Mouse (Mus musculus) kidney, embryonic 15.5 days (tissue): ENCODE data around the gene Pax2. TPM values are rescaled to one million over a fixed set of nuclear protein-coding genes. Genes with fewer than 3 reads are reported as not detected.
"Not testable (repeated sequence)": the region's sequence is repeated elsewhere in the genome, so short reads cannot be mapped to it uniquely, and the experiment has no call there.

Experiments
- ATAC-seq: fragments of 200-750 bp; cut with Nextera tagmentation; replicated peaks from 2 replicates; pipeline ENCODE4 v1.8.0; 2017; ENCODE audit warnings: moderate TSS enrichment; ENCODE audit not compliant: low FRiP score
- H3K27ac ChIP-seq: fragments of 300-500 bp; sonication (generic); 2 replicates; pipeline ENCODE4 v1.5.1; 2015; ENCODE audit warnings: mild to moderate bottlenecking, inconsistent platforms
- H3K27me3 ChIP-seq: fragments of 300-500 bp; sonication (generic); 2 replicates; pipeline ENCODE4 v1.6.1; 2015; ENCODE audit warnings: inconsistent platforms
- H3K36me3 ChIP-seq: fragments of 300-500 bp; sonication (generic); 2 replicates; pipeline ENCODE4 v1.6.1; 2015; ENCODE audit warnings: inconsistent platforms
- H3K4me1 ChIP-seq: fragments of 300-500 bp; sonication (generic); 2 replicates; pipeline ENCODE4 v1.6.1; 2015; ENCODE audit warnings: inconsistent platforms
- H3K4me2 ChIP-seq: fragments of 300-500 bp; sonication (generic); 2 replicates; pipeline ENCODE4 v1.6.1; 2015; ENCODE audit warnings: moderate library complexity, mild to moderate bottlenecking, inconsistent platforms
- H3K4me3 ChIP-seq: fragments of 300-500 bp; sonication (generic); replicated peaks from 2 replicates; pipeline ENCODE4 v1.5.1; 2015; ENCODE audit warnings: mild to moderate bottlenecking, inconsistent platforms
- H3K9ac ChIP-seq: fragments of 300-500 bp; sonication (generic); 2 replicates; pipeline ENCODE4 v1.6.1; 2015; ENCODE audit warnings: mild to moderate bottlenecking, inconsistent platforms
- H3K9me3 ChIP-seq: fragments of 300-500 bp; sonication (generic); replicated peaks from 2 replicates; pipeline ENCODE4 v1.6.1; 2016; ENCODE audit warnings: inconsistent platforms
- WGBS: fragments of 180-500 bp; shearing (Covaris S2); methylation state at CpG from one replicate; pipeline ENCODE4 v1.1.7; 2015; ENCODE audit warnings: mixed read lengths; 5-methylcytosine and 5-hydroxymethylcytosine counted together
- polyA plus RNA-seq: library from polyadenylated mRNA; unstranded; fragments of >200 nt; fragmentation: Nextera tagmentation; extraction: Ambion mirVana; gene quantifications from 2 replicates; pipeline ENCODE4 v1.2.1, GENCODE M21; 2015

Gene Pax2
- polyA plus RNA-seq, 1 experiment from 2014 or later, result 36.9 TPM

DNA sequence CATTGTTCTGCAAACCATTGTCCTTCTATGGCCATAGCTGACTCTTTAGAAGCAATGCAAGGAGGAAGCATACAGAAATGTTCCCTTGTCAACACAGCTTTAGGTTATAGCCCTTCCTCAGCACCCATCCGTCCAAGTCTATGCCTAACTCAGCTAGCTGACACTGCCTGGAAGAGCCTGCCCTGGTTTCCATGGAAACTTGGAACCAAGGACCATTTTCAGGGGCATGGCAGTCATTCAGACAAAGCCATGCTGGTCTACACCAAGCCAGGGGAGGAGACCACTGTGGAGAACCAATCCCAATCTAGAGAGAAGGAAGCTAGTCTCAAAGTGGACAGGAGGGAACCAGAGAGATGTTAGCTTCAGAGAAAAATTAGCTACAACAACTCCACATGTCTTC lies 77.5 kb downstream of the Pax2 start:
- H3K27ac ChIP-seq, result peak overlapping the region; percentile 82
- 30% methylated on average over 1 of the region's 1 CpGs for WGBS
- H3K27me3 ChIP-seq, result peaks cover 61% of the 10 kb centered on the region
- H3K9me3 ChIP-seq, result no peaks in the 10 kb centered on the region
- peaks cover 28% of the 10 kb centered on the region for H3K36me3 ChIP-seq
- H3K9ac ChIP-seq, result no peak overlapping the region
- H3K4me2 ChIP-seq, result no peak overlapping the region
- no peak for ATAC-seq
- H3K4me1 ChIP-seq, result peaks cover 67% of the 10 kb centered on the region
- H3K4me3 ChIP-seq, result no peak overlapping the region

DNA sequence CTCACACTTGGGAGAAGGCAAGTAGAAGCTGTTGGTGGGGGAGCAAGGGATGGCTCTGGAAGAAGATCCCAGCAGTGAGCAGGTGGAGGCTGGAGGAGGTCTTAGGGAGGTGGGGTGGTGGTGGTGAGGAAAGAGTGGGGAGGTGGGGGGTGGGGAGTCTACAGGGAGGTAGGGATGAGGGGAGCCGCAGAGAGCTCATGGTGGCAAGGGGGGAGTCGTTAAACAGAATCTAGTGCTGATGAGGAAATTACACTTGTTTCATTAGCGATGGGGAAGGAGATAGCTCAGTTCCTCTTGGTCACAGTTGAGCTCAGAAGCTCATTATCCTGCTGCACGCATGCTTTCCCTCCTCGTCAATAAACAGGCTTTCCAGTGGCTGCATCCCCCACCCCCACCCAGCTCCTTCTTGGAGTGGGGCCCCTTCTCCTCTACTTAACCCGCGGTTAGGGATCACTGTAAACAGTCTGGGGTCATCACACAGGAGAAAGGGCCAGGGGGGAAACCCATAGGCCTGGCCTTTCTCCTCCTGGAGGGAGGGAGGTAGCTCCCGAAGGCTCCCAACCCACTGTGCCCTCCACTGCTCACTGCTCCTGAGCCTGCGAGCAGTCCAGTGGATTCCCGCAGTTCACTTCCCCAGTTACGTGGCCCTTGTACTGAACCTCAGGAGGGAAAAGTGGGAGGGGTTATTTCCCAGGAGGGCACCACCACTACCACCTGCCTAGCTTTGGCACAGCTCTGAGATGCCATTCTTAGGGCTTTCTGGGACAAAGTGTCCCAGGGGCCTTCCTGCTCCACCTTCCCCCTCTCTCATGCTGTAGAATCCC lies 78.6 kb downstream of the Pax2 start:
- peaks cover 71% of the 10 kb centered on the region for H3K27me3 ChIP-seq
- no peak overlapping the region for H3K9ac ChIP-seq
- peak overlapping the region; percentile 72 for H3K4me2 ChIP-seq
- WGBS, result 4% methylated on average over 11 of the region's 11 CpGs
- peaks cover 21% of the 10 kb centered on the region for H3K36me3 ChIP-seq
- no peaks in the 10 kb centered on the region for H3K9me3 ChIP-seq
- ATAC-seq, result peak; percentile 86
- H3K4me1 ChIP-seq, result peaks cover 74% of the 10 kb centered on the region
- peak overlapping the region; percentile 90 for H3K27ac ChIP-seq
- H3K4me3 ChIP-seq, result no peak overlapping the region

DNA sequence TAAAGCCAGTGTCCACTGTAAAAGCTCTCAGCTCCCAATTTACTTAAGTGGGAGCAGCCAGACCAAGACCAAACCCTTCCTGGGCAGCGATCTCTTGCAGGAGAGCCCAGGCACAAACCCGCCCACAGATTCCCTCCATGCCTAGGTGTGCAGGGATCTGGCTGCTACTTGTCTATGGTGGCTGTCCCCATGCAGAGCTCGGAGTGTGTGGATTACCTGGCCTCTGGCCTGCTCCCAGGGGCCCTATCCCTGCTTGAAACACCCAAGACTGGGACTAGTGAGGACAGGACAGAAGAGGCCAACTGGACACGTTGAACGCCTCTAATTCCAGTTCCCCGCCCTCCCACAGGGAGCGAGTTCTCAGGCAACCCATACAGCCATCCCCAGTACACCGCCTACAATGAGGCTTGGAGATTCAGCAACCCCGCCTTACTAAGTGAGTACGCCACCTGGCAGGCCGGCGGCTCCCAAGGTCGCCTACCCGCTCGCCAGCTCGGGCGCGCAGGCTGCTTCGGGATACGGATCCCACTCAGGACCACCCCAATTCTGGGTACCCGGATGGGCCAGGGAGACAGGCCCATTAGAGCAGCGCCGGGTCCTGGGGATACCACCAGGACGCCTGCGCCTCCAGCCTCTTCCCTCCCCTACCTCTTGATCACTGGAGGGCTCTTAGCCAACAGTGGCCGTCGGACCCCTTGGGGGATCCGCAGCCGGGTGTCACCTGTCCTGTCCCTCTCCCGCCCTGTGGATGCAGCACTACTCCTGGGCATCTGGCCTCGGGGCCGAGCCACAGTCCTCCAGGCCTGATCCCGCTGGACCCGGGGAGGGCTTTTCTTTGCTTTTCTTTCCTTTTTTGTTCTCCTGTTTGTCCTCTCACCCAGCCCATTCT lies 79.4 kb downstream of the Pax2 start:
- peaks cover 79% of the 10 kb centered on the region for H3K27me3 ChIP-seq
- WGBS, result 8% methylated on average over 34 of the region's 34 CpGs

DNA sequence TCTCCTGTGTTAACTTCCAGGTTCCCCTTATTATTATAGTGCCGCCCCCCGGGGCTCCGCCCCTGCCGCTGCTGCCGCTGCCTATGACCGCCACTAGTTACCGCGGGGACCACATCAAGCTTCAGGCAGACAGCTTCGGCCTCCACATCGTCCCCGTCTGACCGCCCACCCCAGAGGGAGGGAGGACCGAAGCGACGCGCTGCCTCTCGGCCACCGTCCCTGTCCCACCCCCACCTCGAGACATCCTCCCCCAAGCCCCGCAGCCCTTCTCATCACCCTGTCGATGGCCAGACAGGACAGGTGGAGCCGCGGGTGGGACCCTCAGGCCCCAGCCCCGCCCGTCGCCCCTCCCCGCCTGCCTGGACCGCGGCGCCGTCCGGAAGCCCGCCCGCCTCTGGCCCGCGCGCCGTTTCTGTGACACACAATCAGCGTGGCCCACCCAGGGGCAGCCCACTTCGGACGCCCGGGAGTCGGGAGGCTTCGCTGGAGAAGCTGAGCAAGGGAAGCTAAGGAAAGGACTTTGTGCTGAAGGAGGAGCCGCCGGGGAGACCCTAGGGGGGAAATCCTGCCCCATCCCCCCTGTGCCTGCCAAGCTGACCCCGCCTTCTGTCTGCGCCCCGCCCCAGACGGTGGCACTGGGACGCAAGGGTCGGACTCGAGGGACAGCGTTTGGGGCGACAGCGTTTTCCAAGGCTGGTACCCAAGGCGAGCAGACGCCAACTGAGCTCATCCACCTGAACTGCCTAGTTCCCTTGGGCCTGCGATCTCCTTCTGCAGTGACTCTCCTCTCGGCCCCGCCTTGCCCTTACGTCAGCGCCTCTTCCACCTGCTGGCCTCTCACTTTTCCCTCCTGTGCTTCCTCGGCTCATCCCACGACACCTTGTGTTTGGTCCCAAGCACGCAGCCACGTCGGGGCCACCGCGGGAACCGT lies 80.4 kb downstream of the Pax2 start:
- H3K4me1 ChIP-seq, result peaks cover 70% of the 10 kb centered on the region
- H3K9me3 ChIP-seq, result no peaks in the 10 kb centered on the region
- peak overlapping the region; percentile 90; the same call in 1 of the 2 replicates for H3K27ac ChIP-seq
- 0 out of 2 replicates have a peak, but pooled peaks have one; percentile 15 for ATAC-seq
- H3K4me2 ChIP-seq, result peak overlapping the region; percentile 72
- H3K4me3 ChIP-seq, result peak overlapping the region; percentile 40
- WGBS, result 1% methylated on average over 69 of the region's 71 CpGs
- peaks cover 77% of the 10 kb centered on the region for H3K27me3 ChIP-seq
- H3K9ac ChIP-seq, result peak overlapping the region; percentile 6; the same call in 1 of the 2 replicates
- peaks cover 5% of the 10 kb centered on the region for H3K36me3 ChIP-seq

More for the DNA sequence above, 79.4 kb downstream of the Pax2 start:
- Histone ChIP-seq H3K4me3 (peak overlapping the region; percentile 40), H3K4me2 (peak overlapping the region; percentile 72), H3K36me3 (peaks cover 15% of the 10 kb centered on the region), H3K27ac (peak overlapping the region; percentile 90), H3K4me1 (peaks cover 75% of the 10 kb centered on the region), H3K9ac (no peak overlapping the region; the same call in 1 of the 2 replicates), H3K9me3 (no peaks in the 10 kb centered on the region)
- ATAC-seq, result no peak

DNA sequence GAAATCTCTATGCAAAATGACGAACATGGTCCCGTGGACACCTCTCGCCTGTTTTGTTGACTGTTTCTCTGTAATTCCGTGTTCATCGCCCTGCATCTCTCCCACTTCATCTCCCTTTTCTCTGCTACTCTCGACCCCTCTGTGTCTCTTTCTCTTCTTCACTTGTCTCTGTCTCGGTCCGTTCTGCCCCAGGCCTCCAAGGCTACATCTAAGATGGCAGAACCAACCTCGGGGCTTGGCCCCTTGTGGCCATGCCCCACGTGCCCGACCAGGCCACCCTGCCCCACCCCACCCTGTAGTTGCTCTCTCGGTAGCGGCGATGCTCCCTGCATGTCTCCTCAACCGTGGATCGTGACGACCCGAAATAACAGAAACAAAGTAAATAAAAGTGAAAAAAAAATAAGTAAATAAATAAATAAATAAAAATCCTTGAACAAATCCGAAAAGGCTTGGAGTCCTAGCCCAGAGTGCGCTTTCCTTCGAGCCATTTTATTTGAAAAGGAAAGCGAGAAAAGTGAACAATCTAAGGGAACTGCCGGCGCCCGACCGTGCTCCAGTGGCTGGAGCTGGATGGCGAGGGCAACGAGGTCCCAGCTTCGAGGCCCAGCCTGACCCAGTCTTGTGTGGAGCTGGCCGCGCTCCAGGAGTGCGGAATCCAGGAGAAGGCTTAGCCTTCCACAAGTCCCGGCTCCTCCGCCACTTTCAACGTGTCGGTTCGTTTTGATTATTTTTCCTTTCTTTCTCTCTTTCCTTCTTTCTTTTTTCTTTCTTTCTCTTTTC lies 81.8 kb downstream of the Pax2 start:
- Histone ChIP-seq H3K4me2 (peak overlapping the region; percentile 72), H3K27me3 (peaks cover 73% of the 10 kb centered on the region), H3K9ac (no peak overlapping the region), H3K27ac (0 out of 2 replicates have a peak overlapping the region, but pooled peaks have one; percentile 67), H3K4me1 (peaks cover 63% of the 10 kb centered on the region), H3K4me3 (0 out of 2 replicates have a peak overlapping the region, but pooled peaks have one; percentile 40), H3K9me3 (no peaks in the 10 kb centered on the region), H3K36me3 (no peaks in the 10 kb centered on the region; the same call in 1 of the 2 replicates)
- WGBS, result 7% methylated on average over 37 of the region's 37 CpGs
- no peak for ATAC-seq

DNA sequence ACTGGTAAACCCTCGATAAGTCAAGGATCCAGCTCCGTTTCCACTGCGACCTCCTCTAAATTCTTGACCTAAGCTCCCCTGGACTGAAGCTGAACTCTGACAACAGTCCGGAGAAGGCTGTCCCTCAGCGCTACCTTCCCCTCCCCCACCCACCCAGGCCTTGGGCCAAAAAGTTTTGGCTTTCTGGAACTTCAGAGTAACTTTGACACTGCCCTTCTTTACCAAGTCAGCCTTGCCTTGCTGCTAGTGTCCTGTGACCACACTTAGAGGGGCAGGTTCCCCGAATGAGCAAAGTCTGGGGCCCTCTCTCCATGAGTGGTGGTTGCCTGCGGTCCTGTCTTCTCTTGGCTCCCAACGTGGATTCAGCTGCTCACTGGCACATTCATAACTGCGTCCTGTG lies 82.5 kb downstream of the Pax2 start:
- Histone ChIP-seq H3K27ac (0 out of 2 replicates have a peak overlapping the region, but pooled peaks have one; percentile 14), H3K27me3 (peaks cover 66% of the 10 kb centered on the region), H3K9ac (no peak overlapping the region), H3K4me3 (no peak overlapping the region), H3K36me3 (no peaks in the 10 kb centered on the region; the same call in 1 of the 2 replicates), H3K4me1 (peaks cover 58% of the 10 kb centered on the region), H3K4me2 (0 out of 2 replicates have a peak overlapping the region, but pooled peaks have one; percentile 72), H3K9me3 (no peaks in the 10 kb centered on the region)
- 15% methylated on average over 9 of the region's 9 CpGs for WGBS
- ATAC-seq, result no peak

DNA sequence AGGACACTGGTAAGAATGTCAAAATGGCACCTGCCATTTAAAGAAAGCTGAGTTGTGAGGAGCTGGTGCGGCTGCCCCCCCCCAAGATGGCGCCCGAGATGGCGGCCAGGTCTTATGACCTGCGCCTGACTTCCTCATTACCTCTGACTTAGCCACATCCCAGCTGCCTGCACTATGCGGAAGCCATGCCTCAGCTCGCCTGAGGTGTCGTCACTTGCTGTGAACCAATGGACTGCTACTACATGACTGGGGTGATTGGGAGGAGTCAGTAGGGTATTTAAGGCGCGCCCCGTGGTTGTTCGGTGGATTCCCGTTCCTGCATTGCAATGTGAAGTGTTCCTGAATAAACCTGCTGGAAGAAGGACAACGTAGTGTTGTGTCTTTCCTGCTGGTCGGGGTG lies 86.8 kb downstream of the Pax2 start:
- not testable (repeated sequence) for H3K9ac ChIP-seq, ATAC-seq, H3K4me3 ChIP-seq, H3K27ac ChIP-seq, H3K9me3 ChIP-seq, H3K4me2 ChIP-seq, H3K36me3 ChIP-seq
- Histone ChIP-seq H3K4me1 (peaks cover 17% of the 10 kb centered on the region), H3K27me3 (peaks cover 26% of the 10 kb centered on the region)
- WGBS, result 92% methylated on average over 15 of the region's 15 CpGs

DNA sequence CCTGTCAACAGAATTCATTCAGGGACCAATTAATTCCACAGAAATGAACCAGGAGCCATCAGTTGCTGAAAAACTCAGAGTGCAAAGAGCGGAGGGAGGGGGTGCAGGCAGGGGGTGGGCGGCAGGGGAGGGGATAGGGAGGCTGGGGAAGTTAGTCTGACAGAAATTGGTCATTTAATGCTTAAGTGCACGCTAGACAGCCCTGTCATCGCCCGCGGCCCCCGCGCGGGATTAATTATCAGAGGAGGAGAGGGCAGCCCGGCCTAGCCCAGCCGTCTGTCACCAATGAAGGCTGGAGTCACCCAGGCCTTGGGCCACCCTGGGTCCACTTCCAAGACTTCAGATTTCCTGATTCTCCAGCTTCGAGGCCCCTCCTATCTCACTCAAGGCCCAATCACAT lies 93.6 kb downstream of the Pax2 start:
- Histone ChIP-seq H3K4me3 (no peak overlapping the region), H3K9me3 (no peaks in the 10 kb centered on the region), H3K36me3 (no peaks in the 10 kb centered on the region), H3K4me2 (no peak overlapping the region), H3K27me3 (0 out of 2 replicates have a peak, but pooled peaks cover 3% of the 10 kb centered on the region), H3K9ac (no peak overlapping the region), H3K4me1 (peaks cover 13% of the 10 kb centered on the region), H3K27ac (no peak overlapping the region)
- peak; percentile 62; the same call in 1 of the 2 replicates for ATAC-seq
- 30% methylated on average over 12 of the region's 12 CpGs for WGBS

DNA sequence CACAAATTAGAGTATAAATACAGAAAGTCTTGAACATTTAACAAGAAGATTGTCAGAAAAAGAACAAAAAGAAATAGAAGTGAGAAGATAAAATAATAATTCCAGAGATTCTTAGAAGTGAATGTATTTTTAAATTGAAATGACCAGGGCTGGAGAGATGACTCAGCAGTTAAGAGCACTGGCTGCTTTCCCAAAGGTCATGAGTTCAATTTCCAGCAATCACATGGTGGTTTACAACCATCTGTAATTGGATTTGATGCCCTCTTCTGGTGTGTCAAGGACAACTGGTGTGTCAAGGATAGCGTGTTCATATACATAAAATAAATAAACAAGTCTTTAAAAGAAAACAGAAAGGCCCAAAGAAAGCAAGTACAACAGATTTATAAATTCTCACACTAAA lies 102.8 kb downstream of the Pax2 start:
- Histone ChIP-seq H3K27ac (no peak overlapping the region), H3K4me1 (no peaks in the 10 kb centered on the region), H3K36me3 (no peaks in the 10 kb centered on the region), H3K4me3 (no peak overlapping the region), H3K4me2 (no peak overlapping the region), H3K9me3 (no peaks in the 10 kb centered on the region; the same call in 1 of the 2 replicates), H3K27me3 (no peaks in the 10 kb centered on the region), H3K9ac (no peak overlapping the region)
- no peak for ATAC-seq
- 79% methylated on average over 1 of the region's 1 CpGs for WGBS

DNA sequence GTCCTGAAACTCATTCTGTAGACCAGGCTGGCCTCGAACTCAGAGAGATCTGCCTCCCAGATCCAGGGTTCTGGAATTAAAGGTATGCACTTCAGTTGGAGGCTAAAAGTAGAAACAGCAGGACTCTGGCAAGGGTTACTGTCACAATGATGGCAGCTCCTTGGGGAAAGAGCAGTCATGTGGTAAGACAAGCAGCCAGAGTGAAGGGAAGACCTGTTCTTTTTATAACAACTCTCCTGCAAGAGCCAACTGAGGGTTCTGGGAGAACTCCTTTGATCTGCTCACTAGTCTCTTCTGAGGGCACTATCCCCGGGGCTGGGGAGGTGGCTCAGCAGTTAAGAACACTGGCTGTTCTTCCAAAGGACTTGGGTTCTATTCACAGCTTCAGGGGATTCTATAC lies 112.9 kb downstream of the Pax2 start:
- H3K36me3 ChIP-seq, result no peaks in the 10 kb centered on the region
- no peaks in the 10 kb centered on the region for H3K9me3 ChIP-seq
- ATAC-seq, result no peak
- H3K4me1 ChIP-seq, result no peaks in the 10 kb centered on the region
- no peak overlapping the region for H3K4me3 ChIP-seq
- H3K9ac ChIP-seq, result no peak overlapping the region
- 47% methylated on average over 2 of the region's 2 CpGs for WGBS
- H3K27ac ChIP-seq, result no peak overlapping the region
- no peak overlapping the region for H3K4me2 ChIP-seq
- H3K27me3 ChIP-seq, result peaks cover 24% of the 10 kb centered on the region
